Mouse (Mus musculus): ENCODE measurements around the gene Gm17093.
"Not testable (repeated sequence)": the region's sequence is repeated elsewhere in the genome, so short reads cannot be mapped to it uniquely, and the experiment has no call there.

Gene Gm17093

GRCm38 (mm10) chr14:44517976-44518375 is at the start of gene Gm17093:
Gm17093 (plus strand) TSS chr14:44518276.
- not testable (repeated sequence) for DNase-seq (ENCODE audit: low spot score)

- DNase-seq (ENCODE audit: low spot score): not testable (repeated sequence)
These were observed 25.9 kb upstream of the Gm17093 start, which contains the start of gene BC061237 for GRCm38 (mm10) chr14:44492163-44492562. BC061237 (plus strand) TSS chr14:44492463.

- not testable (repeated sequence) for DNase-seq (ENCODE audit: low spot score)
These were observed 29.9 kb downstream of the Gm17093 start for GRCm38 (mm10) chr14:44547961-44548360.

Data from testis, postnatal 14 days (tissue).